Mouse (Mus musculus) gastrocnemius, postnatal 4 days (tissue): ENCODE data around the gene Ccdc9b. TPM values are rescaled to one million over a fixed set of nuclear protein-coding genes. Genes with fewer than 3 reads are reported as not detected.

Source experiments
- DNase-seq, 2 experiments: peaks; one replicate each; pipeline ENCODE4 v3.0.0; 2021 to 2022; ENCODE audit warnings: low spot score in 2 of 2, mixed read lengths in 2 of 2
- total RNA-seq, 2 experiments: library from RNA; stranded (reverse); gene quantifications; 2 replicates each; pipeline ENCODE4 v1.2.3; 2021

Gene Ccdc9b
- total RNA-seq, 2 experiments from 2014 or later: 11.0 to 12.8 TPM

GRCm38 (mm10) chr2:118750476-118750875 lies 12.0 kb downstream of the Ccdc9b start:
- no peak for DNase-seq

GRCm38 (mm10) chr2:118749341-118749884 lies 13.0 kb downstream of the Ccdc9b start:
- no peak for DNase-seq

GRCm38 (mm10) chr2:118747301-118747960 lies 15.0 kb downstream of the Ccdc9b start:
- no peak for DNase-seq

- DNase-seq: peak in 1 of 2 experiments; percentile 45
Observed at GRCm38 (mm10) chr2:118745915-118746901, 16.3 kb downstream of the Ccdc9b start.

- DNase-seq: peak; percentile 79 to 88
Observed at GRCm38 (mm10) chr2:118745232-118745884, 17.1 kb downstream of the Ccdc9b start, which contains the start of gene Inafm2. Gene Inafm2, plus strand, starts transcription at chr2:118745758.

GRCm38 (mm10) chr2:118744621-118745020 lies 17.8 kb downstream of the Ccdc9b start:
- no peak for DNase-seq

GRCm38 (mm10) chr2:118743261-118743943 lies 19.1 kb downstream of the Ccdc9b start:
- no peak for DNase-seq

- DNase-seq: no peak
Observed at GRCm38 (mm10) chr2:118741183-118741582, 21.3 kb downstream of the Ccdc9b start.

GRCm38 (mm10) chr2:118740341-118740740 lies 22.1 kb downstream of the Ccdc9b start:
- no peak for DNase-seq

- DNase-seq: no peak
Observed at GRCm38 (mm10) chr2:118733341-118733740, 29.1 kb downstream of the Ccdc9b start.

- no peak for DNase-seq
Observed at GRCm38 (mm10) chr2:118731981-118732380, 30.5 kb downstream of the Ccdc9b start.

- peak; percentile 60 to 73 for DNase-seq
Observed at GRCm38 (mm10) chr2:118730622-118730915, 31.9 kb downstream of the Ccdc9b start.

GRCm38 (mm10) chr2:118729816-118730621 lies 32.4 kb downstream of the Ccdc9b start:
- DNase-seq: no peak

- DNase-seq: no peak
Observed at GRCm38 (mm10) chr2:118729194-118729593, 33.3 kb downstream of the Ccdc9b start.

- no peak for DNase-seq
Observed at GRCm38 (mm10) chr2:118728337-118728736, 34.1 kb downstream of the Ccdc9b start, which contains the start of gene Plcb2. Gene Plcb2, minus strand, starts transcription at chr2:118728438.

- DNase-seq: no peak
Observed at GRCm38 (mm10) chr2:118727911-118728310, 34.5 kb downstream of the Ccdc9b start.

- DNase-seq: no peak
Observed at GRCm38 (mm10) chr2:118726873-118727272, 35.6 kb downstream of the Ccdc9b start.

GRCm38 (mm10) chr2:118725511-118725910 lies 37.0 kb downstream of the Ccdc9b start:
- no peak for DNase-seq

- DNase-seq: no peak
Observed at GRCm38 (mm10) chr2:118723693-118724486, 38.6 kb downstream of the Ccdc9b start.
